Mouse (Mus musculus) neural tube, embryonic 10.5 days (tissue): Measurements from ENCODE around the gene 1700029I15Rik.

Experiments
- DNase-seq: peaks from one replicate; pipeline ENCODE4 v3.0.0-alpha.2; 2017; ENCODE audit warnings: low spot score; ENCODE audit errors: extremely low spot score

1700029I15Rik gene

GRCm38 (mm10) chr2:92373437-92373813 lies 8.9 kb upstream of the 1700029I15Rik start:
- DNase-seq, result no peak

GRCm38 (mm10) chr2:92374514-92374913 lies 7.8 kb upstream of the 1700029I15Rik start, which contains the start of the genes Pex16 and Large2:
Pex16 (plus strand) TSS chr2:92374676.
Large2 (minus strand) TSS chr2:92374869.
- no peak for DNase-seq

- peak; percentile 93 for DNase-seq
Measured at GRCm38 (mm10) chr2:92375099-92375623, 7.2 kb upstream of the 1700029I15Rik start.

- no peak for DNase-seq
Measured at GRCm38 (mm10) chr2:92375788-92376187, 6.5 kb upstream of the 1700029I15Rik start.

- no peak for DNase-seq
Measured at GRCm38 (mm10) chr2:92376300-92376699, 6.0 kb upstream of the 1700029I15Rik start.

- DNase-seq, result no peak
Measured at GRCm38 (mm10) chr2:92377320-92377719, 5.0 kb upstream of the 1700029I15Rik start.

- no peak for DNase-seq
Measured at GRCm38 (mm10) chr2:92379783-92380494, 2.4 kb upstream of the 1700029I15Rik start.

- DNase-seq, result no peak
Measured at GRCm38 (mm10) chr2:92380495-92381050, 1.8 kb upstream of the 1700029I15Rik start.

GRCm38 (mm10) chr2:92381161-92381560 lies 1.2 kb upstream of the 1700029I15Rik start:
- no peak for DNase-seq

- DNase-seq, result no peak
Measured at GRCm38 (mm10) chr2:92382759-92383158, 421 bp downstream of the 1700029I15Rik start.

- DNase-seq, result no peak
Measured at GRCm38 (mm10) chr2:92384101-92384500, 1.8 kb downstream of the 1700029I15Rik start.

- no peak for DNase-seq
Measured at GRCm38 (mm10) chr2:92385113-92386051, 3.0 kb downstream of the 1700029I15Rik start.

- no peak for DNase-seq
Measured at GRCm38 (mm10) chr2:92386821-92387570, 4.7 kb downstream of the 1700029I15Rik start.

- no peak for DNase-seq
Measured at GRCm38 (mm10) chr2:92387646-92388045, 5.3 kb downstream of the 1700029I15Rik start.

GRCm38 (mm10) chr2:92388081-92388517 lies 5.8 kb downstream of the 1700029I15Rik start:
- DNase-seq, result no peak

GRCm38 (mm10) chr2:92388891-92389641 lies 6.7 kb downstream of the 1700029I15Rik start:
- peak; percentile 96 for DNase-seq

- DNase-seq, result no peak
Measured at GRCm38 (mm10) chr2:92389645-92390044, 7.3 kb downstream of the 1700029I15Rik start.

- no peak for DNase-seq
Measured at GRCm38 (mm10) chr2:92390206-92390930, 8.0 kb downstream of the 1700029I15Rik start.

- DNase-seq, result no peak
Measured at GRCm38 (mm10) chr2:92391116-92391515, 8.8 kb downstream of the 1700029I15Rik start.
